ENCODE assay signal across 9 mouse cellular contexts in the genomic region with DNA sequence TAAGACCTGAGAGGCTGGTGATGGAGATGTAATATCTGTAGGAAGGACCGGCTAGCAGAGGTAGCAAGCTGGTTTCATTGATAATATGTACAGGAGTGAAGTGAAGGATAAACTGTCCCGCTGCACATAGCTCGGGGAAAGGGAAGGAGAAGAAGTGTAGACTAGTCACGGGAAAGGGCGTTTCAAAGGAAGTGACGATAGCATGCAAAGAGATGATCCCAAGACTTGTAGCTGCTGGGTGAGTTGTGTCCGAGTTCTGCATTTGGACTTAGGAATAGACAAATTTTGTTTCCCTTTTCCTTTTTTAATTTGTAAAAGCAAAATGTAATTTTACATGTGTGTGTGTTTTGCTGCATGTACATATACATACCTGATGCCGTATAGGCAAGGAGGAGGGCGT. TPM values are rescaled to one million over a fixed set of nuclear protein-coding genes. Genes with fewer than 3 reads are reported as not detected.
DNase-seq lines count a peak whose midpoint lies in the region; ATAC-seq and TF ChIP-seq lines count a peak whose summit lies in the region.
"Had no signal": no experiment of that assay in that cellular context is flagged by ENCODE, and none has a peak within 500 bp of the region (broad histone marks: within the 10 kb centered on the region; RNA-seq: fewer than 3 reads in every experiment).

No protein-coding gene starts in this region.

- H3K4me2 ChIP-seq in lung, embryonic 14.5 days, result peak overlapping the region; percentile 59
- peak overlapping the region; percentile 62 for H3K4me2 ChIP-seq in forebrain, embryonic 14.5 days (ENCODE audit: low read length)
- H3K4me2 ChIP-seq in intestine, postnatal 0 days (replicated peaks; ENCODE audit: low read depth), result peak overlapping the region; percentile 92; the same call in 1 of the 2 replicates
- H3K4me2 ChIP-seq in neural tube, embryonic 14.5 days (ENCODE audit: low read depth, low read length), result peak overlapping the region; percentile 53

- no peak for ATAC-seq in lung, embryonic 14.5 days (ENCODE audit: insufficient read depth)
- ATAC-seq in forebrain, embryonic 14.5 days, result no peak
- no peak for ATAC-seq in intestine, postnatal 0 days
- ATAC-seq in neural tube, embryonic 14.5 days (ENCODE audit: low read depth), result no peak

- WGBS in lung, embryonic 14.5 days, result 87% methylated on average over 9 of the region's 9 CpGs
- WGBS in forebrain, embryonic 14.5 days, result 91% methylated on average over 9 of the region's 9 CpGs
- 88% methylated on average over 9 of the region's 9 CpGs for WGBS in intestine, postnatal 0 days
- WGBS in neural tube, embryonic 14.5 days, result 89% methylated on average over 9 of the region's 9 CpGs

- no peak overlapping the region for H3K4me3 ChIP-seq in lung, embryonic 14.5 days (ENCODE audit: low read depth, low read length)
- H3K4me3 ChIP-seq in forebrain, embryonic 14.5 days (ENCODE audit: low read depth, low read length), result 0 out of 2 replicates have a peak overlapping the region, but pooled peaks have one; percentile 96
- H3K4me3 ChIP-seq in intestine, postnatal 0 days (ENCODE audit: low read depth, low read length), result no peak overlapping the region
- H3K4me3 ChIP-seq in neural tube, embryonic 14.5 days (ENCODE audit: low read depth, low read length), result peak overlapping the region; percentile 88; the same call in 1 of the 2 replicates

- H3K27me3 ChIP-seq in lung, embryonic 14.5 days (ENCODE audit: insufficient read depth, low read length), result no peaks in the 10 kb centered on the region
- H3K27me3 ChIP-seq in forebrain, embryonic 14.5 days (replicated peaks; ENCODE audit: control insufficient read depth, insufficient read depth, low read length), result no peaks in the 10 kb centered on the region
- H3K27me3 ChIP-seq in intestine, postnatal 0 days (replicated peaks; ENCODE audit: control insufficient read depth, insufficient read depth, low read length), result no peaks in the 10 kb centered on the region
- no peaks in the 10 kb centered on the region for H3K27me3 ChIP-seq in neural tube, embryonic 14.5 days (ENCODE audit: control insufficient read depth, insufficient read depth, low read length)

- no peaks in the 10 kb centered on the region for H3K9me3 ChIP-seq in lung, embryonic 14.5 days (ENCODE audit: low read depth, low read length)
- no peaks in the 10 kb centered on the region for H3K9me3 ChIP-seq in forebrain, embryonic 14.5 days (replicated peaks; ENCODE audit: control insufficient read depth, low read length)
- no peaks in the 10 kb centered on the region for H3K9me3 ChIP-seq in intestine, postnatal 0 days (ENCODE audit: control insufficient read depth)
- H3K9me3 ChIP-seq in neural tube, embryonic 14.5 days (ENCODE audit: control insufficient read depth, low read length), result no peaks in the 10 kb centered on the region

- no peaks in the 10 kb centered on the region for H3K4me1 ChIP-seq in lung, embryonic 14.5 days (ENCODE audit: insufficient read depth)
- H3K4me1 ChIP-seq in forebrain, embryonic 14.5 days (ENCODE audit: control insufficient read depth, insufficient read depth, low read length), result 0 out of 2 replicates have a peak, but pooled peaks cover 4% of the 10 kb centered on the region
- no peaks in the 10 kb centered on the region for H3K4me1 ChIP-seq in intestine, postnatal 0 days (replicated peaks; ENCODE audit: control insufficient read depth, insufficient read depth, low read length)
- H3K4me1 ChIP-seq in neural tube, embryonic 14.5 days (ENCODE audit: control insufficient read depth, insufficient read depth, low read length), result peaks cover 4% of the 10 kb centered on the region; the same call in 1 of the 2 replicates

- DNase-seq in lung, embryonic 14.5 days, result no peak
- DNase-seq in lung, postnatal 4 days, result no peak
- DNase-seq in forebrain, embryonic 14.5 days (ENCODE audit: low spot score), result no peak
- no peak for DNase-seq in urinary bladder, postnatal 25 days (ENCODE audit: low spot score)
- no peak for DNase-seq in right cerebral cortex, adult 18-20 months
- DNase-seq: cerebellum, postnatal 25 days; kidney, adult 18-20 months had no signal

- H3K9ac ChIP-seq in lung, embryonic 14.5 days, result no peak overlapping the region
- no peak overlapping the region for H3K9ac ChIP-seq in forebrain, embryonic 14.5 days (ENCODE audit: low read length)
- no peak overlapping the region for H3K9ac ChIP-seq in intestine, postnatal 0 days (ENCODE audit: low read depth, low read length)
- no peak overlapping the region for H3K9ac ChIP-seq in neural tube, embryonic 14.5 days (replicated peaks; ENCODE audit: low read depth, low read length)

- TF ChIP-seq CTCF in lung, embryonic 14.5 days (IDR thresholded peaks at IDR 0.05; ENCODE audit: low read depth), result no peak
- TF ChIP-seq CTCF in intestine, postnatal 0 days (IDR thresholded peaks at IDR 0.05; ENCODE audit: low read depth), result no peak

- H3K27ac ChIP-seq in lung, embryonic 14.5 days (ENCODE audit: low read depth), result no peak overlapping the region
- no peak overlapping the region for H3K27ac ChIP-seq in forebrain, embryonic 14.5 days (ENCODE audit: low read depth, low read length)
- no peak overlapping the region for H3K27ac ChIP-seq in intestine, postnatal 0 days (ENCODE audit: low read depth, low read length)
- no peak overlapping the region for H3K27ac ChIP-seq in neural tube, embryonic 14.5 days (ENCODE audit: low read depth, low read length)

- H3K36me3 ChIP-seq in lung, embryonic 14.5 days (ENCODE audit: insufficient read depth), result no peaks in the 10 kb centered on the region
- H3K36me3 ChIP-seq in forebrain, embryonic 14.5 days (ENCODE audit: control insufficient read depth, insufficient read depth, low read length), result no peaks in the 10 kb centered on the region
- H3K36me3 ChIP-seq in intestine, postnatal 0 days (ENCODE audit: control insufficient read depth, insufficient read depth), result no peaks in the 10 kb centered on the region
- no peaks in the 10 kb centered on the region for H3K36me3 ChIP-seq in neural tube, embryonic 14.5 days (ENCODE audit: control insufficient read depth, insufficient read depth, low read length)

RNA-seq across cellular contexts. Expression of a gene that starts 1.9 kb away (rescaled TPM):
- polyA plus RNA-seq in lung, embryonic 14.5 days (2014; fragmentation: Nextera tagmentation; extraction: Ambion mirVana), result 6.0 and 6.2 TPM in 2 replicates
- polyA plus RNA-seq in forebrain, embryonic 14.5 days (2014; fragmentation: Nextera tagmentation; extraction: Ambion mirVana), result 5.7 and 8.0 TPM in 2 replicates
- 1.6 and 2.0 TPM in 2 replicates for polyA plus RNA-seq in intestine, postnatal 0 days (2015; fragmentation: Nextera tagmentation; extraction: Ambion mirVana)
- 9.8 and 10.1 TPM in 2 replicates for polyA plus RNA-seq in neural tube, embryonic 14.5 days (2014; fragmentation: Nextera tagmentation; extraction: Ambion mirVana)

RNA-seq across cellular contexts. Expression of a gene that starts 36.7 kb away (rescaled TPM):
- polyA plus RNA-seq in lung, embryonic 14.5 days (2014; fragmentation: Nextera tagmentation; extraction: Ambion mirVana), result 0.42 and 0.85 TPM in 2 replicates
- polyA plus RNA-seq in forebrain, embryonic 14.5 days (2014; fragmentation: Nextera tagmentation; extraction: Ambion mirVana), result 0.67 and 1.0 TPM in 2 replicates
- 0.35 and 0.52 TPM in 2 replicates for polyA plus RNA-seq in intestine, postnatal 0 days (2015; fragmentation: Nextera tagmentation; extraction: Ambion mirVana)
- 0.90 and 0.97 TPM in 2 replicates for polyA plus RNA-seq in neural tube, embryonic 14.5 days (2014; fragmentation: Nextera tagmentation; extraction: Ambion mirVana)

Comparison
In these comparisons a context has a peak if more than half of its experiments do, and no peak if none do; other contexts are left out.
1. H3K4me3 ChIP-seq: peak in forebrain, embryonic 14.5 days (single experiment) and neural tube, embryonic 14.5 days (single experiment); none in lung, embryonic 14.5 days (single experiment) and intestine, postnatal 0 days (single experiment).
2. Peak in every context shown above with its lines, with median percentiles within 50 percentile points of each other: H3K4me2 ChIP-seq.